Mouse (Mus musculus) heart, embryonic 11.5 days (tissue): Measurements from ENCODE around the gene Pitpnm1. TPM values are rescaled to one million over a fixed set of nuclear protein-coding genes. Genes with fewer than 3 reads are reported as not detected.

Experiments used
- ATAC-seq: fragments of 200-750 bp; cut with Nextera tagmentation; replicated peaks from 2 replicates; pipeline ENCODE4 v1.8.0; 2017; ENCODE audit warnings: moderate library complexity; ENCODE audit not compliant: insufficient number of reproducible peaks, low FRiP score, low TSS enrichment
- H3K27ac ChIP-seq: fragments of 300-500 bp; sonication (generic); 2 replicates; pipeline ENCODE4 v1.5.1; 2014; ENCODE audit warnings: mild to moderate bottlenecking, low read depth, low read length
- H3K27me3 ChIP-seq: fragments of 300-500 bp; sonication (generic); 2 replicates; pipeline ENCODE4 v1.6.1; 2014; ENCODE audit warnings: mild to moderate bottlenecking, low read length, mixed read lengths; ENCODE audit not compliant: control insufficient read depth, insufficient read depth
- H3K36me3 ChIP-seq: fragments of 300-500 bp; sonication (generic); 2 replicates; pipeline ENCODE4 v1.6.1; 2014; ENCODE audit warnings: mild to moderate bottlenecking, low read length, moderate library complexity, mixed read lengths; ENCODE audit not compliant: control insufficient read depth, insufficient read depth
- H3K4me1 ChIP-seq: fragments of 300-500 bp; sonication (generic); 2 replicates; pipeline ENCODE4 v1.6.1; 2014; ENCODE audit warnings: low read length; ENCODE audit not compliant: control insufficient read depth, insufficient read depth
- H3K4me2 ChIP-seq: fragments of 300-500 bp; sonication (generic); 2 replicates; pipeline ENCODE4 v1.6.1; 2014; ENCODE audit warnings: mild to moderate bottlenecking, moderate library complexity
- H3K4me3 ChIP-seq: fragments of 300-500 bp; sonication (generic); 2 replicates; pipeline ENCODE4 v1.5.1; 2014; ENCODE audit warnings: low read depth, low read length
- H3K9ac ChIP-seq: fragments of 300-500 bp; sonication (generic); 2 replicates; pipeline ENCODE4 v1.6.1; 2014; ENCODE audit warnings: mild to moderate bottlenecking, low read depth, low read length, moderate library complexity
- H3K9me3 ChIP-seq: fragments of 300-500 bp; sonication (generic); replicated peaks from 2 replicates; pipeline ENCODE4 v1.6.1; 2016; ENCODE audit warnings: low read length; ENCODE audit not compliant: control insufficient read depth
- WGBS: fragments of 180-500 bp; shearing (Covaris S2); extraction: QIAGEN DNeasy Blood & Tissue Kit; methylation state at CpG from one replicate; pipeline ENCODE4 v1.1.7; 2014; ENCODE audit not compliant: insufficient replicate concordance; 5-methylcytosine and 5-hydroxymethylcytosine counted together
- polyA plus RNA-seq: library from polyadenylated mRNA; unstranded; fragments of >200 nt; fragmentation: Nextera tagmentation; extraction: Ambion mirVana; gene quantifications from 2 replicates; pipeline ENCODE4 v1.2.1, GENCODE M21; 2014

Gene Pitpnm1
- polyA plus RNA-seq, 1 experiment from 2014 or later: 15.5 TPM

DNA sequence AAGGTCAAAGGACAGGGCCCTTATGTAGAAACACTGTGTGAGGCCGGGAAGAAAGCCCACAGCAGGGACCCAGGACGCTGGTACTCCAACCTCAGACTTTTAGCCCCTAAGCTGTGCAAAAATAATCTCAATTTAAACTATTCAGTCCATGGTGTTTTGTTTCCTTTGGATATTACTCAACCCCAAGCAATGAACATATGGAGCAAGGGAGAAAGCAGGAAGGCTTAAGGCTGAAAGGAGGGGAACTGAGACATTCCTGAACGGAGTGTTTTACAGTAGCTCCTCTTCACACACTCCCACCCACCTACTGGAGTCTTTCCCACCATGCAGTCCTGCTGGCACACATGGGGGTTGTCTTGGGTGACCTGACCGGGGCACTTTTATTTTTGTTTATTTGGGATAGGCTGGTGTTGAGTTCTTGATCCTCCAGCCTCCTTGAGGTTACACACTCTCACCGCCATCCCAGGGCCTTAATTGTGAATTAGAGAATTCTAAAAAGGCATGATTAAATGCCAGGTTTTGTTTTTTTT, 5.0 kb upstream of the Pitpnm1 start:
- H3K9me3 ChIP-seq: no peaks in the 10 kb centered on the region
- no peak for ATAC-seq
- no peak overlapping the region for H3K27ac ChIP-seq
- no peak overlapping the region for H3K9ac ChIP-seq
- no peaks in the 10 kb centered on the region for H3K36me3 ChIP-seq
- WGBS: 71% methylated on average over 5 of the region's 5 CpGs
- no peak overlapping the region for H3K4me3 ChIP-seq
- H3K4me1 ChIP-seq: peaks cover 24% of the 10 kb centered on the region
- no peak overlapping the region for H3K4me2 ChIP-seq
- H3K27me3 ChIP-seq: peaks cover 4% of the 10 kb centered on the region

DNA sequence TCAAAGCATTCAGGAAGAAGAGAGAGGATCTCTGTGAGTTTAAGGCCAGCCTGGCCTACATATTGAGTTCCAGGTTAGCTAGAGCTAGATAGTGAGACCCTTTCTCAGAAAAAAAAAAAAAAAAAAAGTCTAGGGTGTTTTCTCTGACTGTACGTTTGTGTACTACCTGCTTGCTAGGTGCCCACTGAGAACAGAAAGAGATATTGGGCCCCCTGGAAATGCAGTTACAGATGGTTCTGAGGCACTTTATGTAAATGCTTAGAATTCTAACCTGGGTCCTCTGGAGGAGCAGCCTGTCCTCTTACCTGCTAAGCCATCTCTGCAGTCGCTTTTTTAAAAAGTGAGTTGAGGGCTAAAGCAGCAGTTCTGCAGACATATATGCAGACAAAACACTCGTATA, 4.0 kb upstream of the Pitpnm1 start:
- H3K4me1 ChIP-seq: peaks cover 27% of the 10 kb centered on the region
- no peak overlapping the region for H3K9ac ChIP-seq
- H3K4me3 ChIP-seq: no peak overlapping the region
- no peak overlapping the region for H3K27ac ChIP-seq
- 59% methylated on average over 3 of the region's 3 CpGs for WGBS
- H3K36me3 ChIP-seq: no peaks in the 10 kb centered on the region
- H3K9me3 ChIP-seq: no peaks in the 10 kb centered on the region
- ATAC-seq: no peak
- no peak overlapping the region for H3K4me2 ChIP-seq
- H3K27me3 ChIP-seq: peaks cover 10% of the 10 kb centered on the region

DNA sequence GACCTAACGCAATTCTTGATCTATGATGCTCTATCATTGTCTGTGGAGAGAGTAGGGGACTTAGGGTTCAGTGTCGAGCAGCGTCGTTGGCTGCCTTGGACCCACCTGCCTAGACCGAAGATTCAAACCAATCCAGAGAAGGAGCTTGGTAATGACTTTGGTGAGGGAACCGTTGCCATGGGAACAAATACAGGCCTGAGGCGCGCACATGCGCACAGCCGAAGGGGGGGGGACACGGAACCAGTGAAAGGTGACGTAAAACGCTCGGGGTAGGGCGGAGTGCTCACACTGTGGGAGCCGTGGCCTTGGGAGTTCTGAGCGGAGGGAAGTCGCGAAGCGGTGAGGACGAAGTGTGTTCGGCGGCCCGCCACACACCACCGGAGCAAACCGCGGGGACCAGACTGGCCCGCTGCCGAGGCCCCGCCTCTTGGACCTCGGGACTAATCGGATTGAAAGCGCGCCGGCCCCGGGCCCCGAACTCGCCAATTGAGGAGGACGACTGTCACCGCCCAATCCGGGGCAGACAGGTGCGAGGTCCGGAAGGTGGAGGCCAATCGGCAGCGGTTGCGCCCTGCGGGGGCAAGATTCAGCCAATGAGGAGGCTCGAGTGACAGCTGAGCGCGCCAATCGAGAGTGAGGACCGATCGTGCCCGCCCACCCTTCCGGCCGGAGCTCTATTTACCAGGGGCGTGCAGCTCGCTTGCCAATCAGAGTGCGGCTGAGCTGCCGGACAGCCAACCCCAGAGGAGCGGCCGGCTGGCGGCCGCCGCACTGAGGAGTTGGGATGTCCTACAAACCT, 3.0 kb upstream of the Pitpnm1 start, which contains the start of gene Cdk2ap2:
Gene Cdk2ap2, plus strand, starts transcription at position 541 of the 799 bp plus-strand sequence.
- H3K4me3 ChIP-seq: peak within 1 kb of the TSS; percentile 70
- peak within 1 kb of the TSS; percentile 86 for H3K27ac ChIP-seq
- ATAC-seq: peak; percentile 90
- peak within 1 kb of the TSS; percentile 76 for H3K4me2 ChIP-seq
- peaks cover 30% of the 10 kb centered on the region for H3K4me1 ChIP-seq
- under 1% methylated on average over 64 of the region's 65 CpGs for WGBS
- H3K27me3 ChIP-seq: peaks cover 21% of the 10 kb centered on the region
- peak within 1 kb of the TSS; percentile 77 for H3K9ac ChIP-seq
- H3K9me3 ChIP-seq: no peaks in the 10 kb centered on the region
- no peaks in the 10 kb centered on the region for H3K36me3 ChIP-seq

DNA sequence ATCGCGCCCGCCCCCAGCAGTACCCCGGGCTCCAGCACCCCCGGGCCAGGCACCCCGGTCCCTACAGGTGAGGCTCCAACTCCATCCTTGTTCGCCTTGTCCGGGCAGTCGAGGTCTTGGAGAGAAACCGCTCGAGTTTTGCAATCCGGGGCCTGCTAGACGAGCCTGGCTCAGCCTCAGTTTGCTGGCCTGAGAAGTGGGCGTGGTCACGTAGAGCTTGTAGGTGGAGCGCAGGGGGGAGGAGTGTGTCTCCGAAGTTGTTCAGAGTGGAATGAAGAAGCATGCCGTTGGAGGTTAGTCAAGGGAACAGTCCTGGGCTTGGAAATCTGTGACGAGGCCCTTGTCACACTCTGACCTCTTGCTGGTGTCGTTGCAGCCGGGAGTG, 2.4 kb upstream of the Pitpnm1 start:
- peak; percentile 60 for ATAC-seq
- WGBS: under 1% methylated on average over 21 of the region's 21 CpGs
- Histone ChIP-seq H3K9me3 (no peaks in the 10 kb centered on the region), H3K4me2 (peak overlapping the region; percentile 76), H3K36me3 (no peaks in the 10 kb centered on the region), H3K27ac (peak overlapping the region; percentile 84), H3K4me1 (peaks cover 30% of the 10 kb centered on the region), H3K9ac (peak overlapping the region; percentile 73), H3K4me3 (peak overlapping the region; percentile 70), H3K27me3 (peaks cover 25% of the 10 kb centered on the region)

DNA sequence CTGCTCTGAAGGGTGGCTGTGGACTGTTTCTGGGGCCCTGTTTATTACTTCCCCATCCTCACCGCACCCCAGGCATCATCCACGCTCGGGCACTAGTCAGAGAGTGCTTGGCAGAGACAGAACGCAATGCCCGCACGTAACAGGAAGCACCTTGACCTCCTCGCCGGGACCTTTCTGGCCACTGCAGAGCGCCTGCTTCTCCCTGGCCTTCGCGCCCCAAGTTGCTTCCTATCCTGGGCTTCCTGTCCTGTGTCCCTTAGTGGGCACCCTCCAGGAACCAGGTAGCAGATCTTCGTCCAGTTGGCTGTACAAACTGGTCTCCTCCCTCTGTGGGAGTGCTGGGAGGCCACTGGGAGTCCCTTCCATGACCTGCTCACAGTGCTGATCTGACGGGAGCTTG, 1.4 kb upstream of the Pitpnm1 start:
- no peaks in the 10 kb centered on the region for H3K36me3 ChIP-seq
- no peak overlapping the region for H3K27ac ChIP-seq
- no peak overlapping the region for H3K4me3 ChIP-seq
- H3K4me2 ChIP-seq: no peak overlapping the region
- H3K4me1 ChIP-seq: peaks cover 30% of the 10 kb centered on the region
- H3K9ac ChIP-seq: no peak overlapping the region
- WGBS: 88% methylated on average over 13 of the region's 13 CpGs
- ATAC-seq: no peak
- peaks cover 33% of the 10 kb centered on the region for H3K27me3 ChIP-seq
- H3K9me3 ChIP-seq: no peaks in the 10 kb centered on the region

DNA sequence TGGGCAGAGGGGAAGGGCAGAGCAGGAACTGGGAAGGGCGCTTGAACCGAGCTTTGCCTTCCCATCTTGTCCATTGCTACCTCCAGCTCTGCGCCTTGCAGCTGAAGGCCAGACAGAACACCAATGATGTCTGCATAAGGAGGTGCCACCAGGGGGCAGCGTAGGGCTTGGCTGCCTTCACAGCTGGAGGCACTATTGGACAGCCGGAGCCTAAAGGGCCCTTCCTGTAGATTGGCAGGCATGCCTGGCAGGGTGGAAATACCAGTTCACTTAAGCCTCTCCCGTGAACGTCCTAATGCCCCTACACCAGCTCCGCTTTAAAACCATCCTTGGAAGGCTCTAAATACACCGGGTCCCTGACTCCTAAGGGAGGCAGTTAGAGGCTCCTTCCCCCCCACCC, 742 bp upstream of the Pitpnm1 start:
- H3K27ac ChIP-seq: no peak overlapping the region
- no peak overlapping the region for H3K4me3 ChIP-seq
- no peaks in the 10 kb centered on the region for H3K9me3 ChIP-seq
- H3K4me2 ChIP-seq: peak overlapping the region; percentile 92
- H3K36me3 ChIP-seq: no peaks in the 10 kb centered on the region
- H3K27me3 ChIP-seq: peaks cover 34% of the 10 kb centered on the region
- no peak for ATAC-seq
- WGBS: 11% methylated on average over 9 of the region's 9 CpGs
- H3K4me1 ChIP-seq: peaks cover 30% of the 10 kb centered on the region
- H3K9ac ChIP-seq: no peak overlapping the region

DNA sequence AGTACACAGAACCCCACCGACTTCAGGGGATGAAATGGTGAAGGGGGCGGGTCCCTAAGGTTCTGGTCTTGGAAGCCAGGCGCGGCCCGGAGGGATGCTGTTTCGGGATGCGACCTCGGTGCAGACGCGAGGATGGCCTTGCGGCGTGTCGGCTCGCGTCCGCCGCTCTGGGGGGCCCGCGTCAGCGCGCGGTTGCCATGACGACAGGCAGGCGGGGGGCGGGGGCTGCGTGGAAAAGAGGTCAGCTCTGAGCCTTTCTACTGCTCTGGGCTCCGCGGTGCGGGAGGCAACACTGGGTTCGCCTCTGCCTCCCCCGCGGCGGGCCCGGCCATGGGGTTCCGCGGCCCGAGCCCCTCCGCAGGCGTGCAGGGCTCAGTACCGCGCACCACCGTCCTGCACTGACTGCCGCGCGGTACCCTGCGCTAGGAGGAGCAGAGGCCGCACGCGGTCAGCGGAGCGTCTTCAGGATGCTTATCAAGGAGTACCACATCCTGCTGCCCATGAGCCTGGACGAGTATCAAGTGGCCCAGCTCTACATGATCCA, 992 bp downstream of the Pitpnm1 start:
- no peaks in the 10 kb centered on the region for H3K9me3 ChIP-seq
- H3K4me3 ChIP-seq: peak overlapping the region; percentile 52
- 1% methylated on average over 52 of the region's 52 CpGs for WGBS
- no peaks in the 10 kb centered on the region for H3K36me3 ChIP-seq
- H3K9ac ChIP-seq: peak overlapping the region; percentile 70
- H3K27me3 ChIP-seq: peaks cover 34% of the 10 kb centered on the region
- peak overlapping the region; percentile 92 for H3K4me2 ChIP-seq
- H3K27ac ChIP-seq: no peak overlapping the region
- no peak for ATAC-seq
- peaks cover 30% of the 10 kb centered on the region for H3K4me1 ChIP-seq

DNA sequence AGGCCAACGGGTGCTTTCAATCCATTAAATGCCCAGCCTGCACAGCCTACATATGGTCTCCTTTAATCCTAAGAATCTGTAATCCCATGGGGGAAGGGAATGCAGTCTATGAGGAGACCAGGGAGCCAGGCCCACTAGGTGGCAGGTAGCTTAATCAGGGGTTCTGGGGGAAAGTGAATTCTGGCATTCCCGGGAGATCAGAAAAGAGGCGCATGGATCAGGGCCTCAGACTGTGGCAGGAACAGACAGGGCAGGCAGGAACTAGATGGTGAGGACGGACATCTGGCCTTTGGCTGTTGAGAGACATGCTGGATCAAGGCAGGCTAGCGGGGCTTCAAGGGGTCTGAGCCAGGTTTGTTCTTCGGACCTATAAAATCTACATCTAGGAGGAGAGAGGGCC, 1.7 kb downstream of the Pitpnm1 start:
- WGBS: 65% methylated on average over 6 of the region's 6 CpGs
- Histone ChIP-seq H3K9ac (no peak overlapping the region), H3K27me3 (peaks cover 34% of the 10 kb centered on the region), H3K4me2 (no peak overlapping the region; the same call in 1 of the 2 replicates), H3K27ac (no peak overlapping the region), H3K4me3 (no peak overlapping the region), H3K36me3 (no peaks in the 10 kb centered on the region), H3K4me1 (peaks cover 27% of the 10 kb centered on the region), H3K9me3 (no peaks in the 10 kb centered on the region)
- no peak for ATAC-seq
